Mouse (Mus musculus) liver, adult 2 months (tissue): ENCODE measurements around the gene Reep1.

Experiments used
- CTCF ChIP-seq: fragments of 200-500 bp; IDR thresholded peaks from 2 replicates; pipeline ENCODE4 v1.5.1; 2011; ENCODE audit warnings: low read depth, low read length, control low read depth
- POLR2A ChIP-seq: fragments of 200-500 bp; IDR thresholded peaks from 2 replicates; pipeline ENCODE4 v1.6.1; 2011; ENCODE audit warnings: low read length, control low read depth; ENCODE audit not compliant: insufficient read depth; ENCODE audit errors: extremely low read depth

DNA sequence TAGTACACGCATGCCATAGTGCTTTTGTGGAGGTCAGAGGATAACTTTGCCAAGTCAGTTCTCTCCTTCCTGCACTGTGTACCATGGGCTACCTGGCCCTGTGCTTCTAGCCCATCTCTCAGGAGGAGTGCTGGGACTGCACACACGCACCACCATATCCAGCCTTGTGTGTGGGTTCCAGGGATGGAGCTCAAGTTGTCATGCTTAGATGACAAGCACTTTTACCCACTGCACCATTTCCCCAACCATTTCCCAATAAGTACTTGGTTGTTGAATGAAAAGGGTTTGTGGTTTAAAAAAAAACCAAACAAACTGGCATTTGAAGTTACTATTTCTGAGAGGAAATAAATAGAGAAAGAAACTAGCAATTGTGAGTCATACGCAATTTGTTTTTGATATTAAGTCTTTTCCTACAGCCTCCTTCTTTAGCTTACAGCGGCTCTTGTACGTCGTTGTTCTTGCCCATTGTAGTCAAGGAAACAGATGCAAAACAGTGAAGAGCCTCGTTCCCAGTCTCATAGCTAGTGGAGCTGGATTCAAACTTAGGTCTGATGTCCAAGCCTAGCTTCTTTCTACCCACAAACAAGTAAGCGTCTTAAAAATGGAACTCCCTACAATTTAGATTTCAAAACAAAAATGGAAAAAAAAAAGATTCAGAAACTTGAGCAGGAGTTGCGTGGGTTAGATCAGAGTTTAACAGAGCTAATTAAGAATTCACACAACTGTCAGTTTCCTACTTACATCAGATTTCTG lies 38.3 kb downstream of the Reep1 start:
- TF ChIP-seq CTCF, result no peak
- no peak for TF ChIP-seq POLR2A
